Mouse (Mus musculus): ENCODE measurements around the gene Pcyt2.
A peak's percentile ranks its signal among the peaks of the same experiment; 100 is the strongest.
"Not testable (repeated sequence)": the region's sequence is repeated elsewhere in the genome, so short reads cannot be mapped to it uniquely, and the experiment has no call there.

The Pcyt2 gene

DNA sequence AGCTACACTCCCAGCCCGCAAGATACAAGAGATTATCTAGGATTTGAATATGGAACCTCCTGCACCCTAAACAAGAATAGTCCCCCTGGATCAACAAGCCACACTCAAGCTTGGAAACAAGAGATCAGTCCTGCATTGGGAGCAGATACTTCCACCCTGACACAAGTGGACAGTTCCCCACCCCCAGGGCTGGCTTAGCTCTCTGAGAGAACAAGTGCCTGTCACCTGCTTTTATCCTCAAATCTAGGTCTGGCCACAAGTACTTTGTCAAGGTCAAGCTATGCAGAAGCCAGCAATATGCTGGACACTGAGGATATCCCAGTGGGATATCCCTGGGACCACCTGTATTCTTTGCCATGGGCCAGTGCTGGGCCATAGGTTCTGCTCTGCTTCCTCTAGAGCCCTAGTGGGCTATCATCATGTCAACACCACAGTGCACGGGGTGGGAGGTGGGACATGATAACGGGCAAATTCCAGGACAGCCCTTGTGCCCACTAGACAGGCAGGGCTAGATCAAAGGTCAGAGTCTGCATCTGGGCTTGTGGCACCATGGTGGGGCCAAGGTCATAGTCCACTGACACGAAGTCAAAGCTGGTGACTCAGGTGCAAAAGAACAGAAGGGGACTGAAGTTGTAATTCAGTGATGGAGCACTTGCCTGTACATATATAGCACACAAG is 980 bp downstream of the Pcyt2 start:
- no peak for DNase-seq (ENCODE audit: low read depth, low spot score)

DNA sequence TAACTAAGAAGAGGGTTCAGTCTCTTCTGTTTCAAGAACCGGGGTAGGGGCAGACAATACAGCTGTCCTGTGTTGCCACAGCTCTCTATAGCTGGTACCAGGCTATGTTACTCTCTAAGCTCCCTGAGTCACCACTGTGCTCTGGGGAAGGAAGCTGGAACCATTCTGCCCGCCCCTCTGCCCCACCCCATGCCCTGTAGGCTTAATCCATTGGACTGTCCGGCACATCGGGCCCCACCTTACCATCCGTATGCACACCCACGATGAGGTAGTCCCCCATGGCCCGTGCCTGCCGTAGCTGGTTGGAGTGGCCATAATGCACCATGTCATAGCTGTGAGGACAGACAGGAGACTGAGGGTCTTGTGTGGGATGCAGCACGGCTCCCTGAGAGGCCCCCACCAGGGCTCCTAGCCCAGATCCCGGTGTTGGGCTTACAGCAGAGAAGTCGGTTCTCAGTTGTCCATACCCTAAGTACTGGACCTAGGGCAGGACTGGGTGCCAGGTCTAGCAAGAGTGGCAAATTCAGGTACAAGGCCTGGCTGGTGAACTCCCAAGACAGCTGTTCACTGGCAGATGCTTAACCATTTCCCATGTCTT is 2.0 kb downstream of the Pcyt2 start:
- DNase-seq (ENCODE audit: low read depth, low spot score) = no peak

DNA sequence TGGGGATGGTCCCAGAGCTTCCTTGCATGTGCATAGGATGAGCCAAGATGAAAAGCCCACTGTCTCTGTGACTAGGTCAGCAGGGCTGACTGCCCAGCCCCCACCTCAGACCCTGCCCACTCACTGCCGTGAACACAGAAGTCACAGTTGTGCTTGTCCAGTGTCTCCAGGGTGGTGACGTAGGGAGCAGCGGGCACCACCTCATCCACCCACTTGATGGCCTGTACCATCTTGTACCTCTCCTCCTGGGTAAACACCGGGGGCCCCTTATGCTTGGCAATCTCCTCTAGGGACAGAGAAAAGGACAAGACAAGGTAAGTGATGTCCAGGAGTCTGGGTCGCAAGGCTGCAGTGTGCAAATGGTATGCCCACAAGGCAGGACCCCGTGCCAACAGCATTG is 2.6 kb downstream of the Pcyt2 start:
- DNase-seq (ENCODE audit: low read depth, low spot score) = no peak

DNA sequence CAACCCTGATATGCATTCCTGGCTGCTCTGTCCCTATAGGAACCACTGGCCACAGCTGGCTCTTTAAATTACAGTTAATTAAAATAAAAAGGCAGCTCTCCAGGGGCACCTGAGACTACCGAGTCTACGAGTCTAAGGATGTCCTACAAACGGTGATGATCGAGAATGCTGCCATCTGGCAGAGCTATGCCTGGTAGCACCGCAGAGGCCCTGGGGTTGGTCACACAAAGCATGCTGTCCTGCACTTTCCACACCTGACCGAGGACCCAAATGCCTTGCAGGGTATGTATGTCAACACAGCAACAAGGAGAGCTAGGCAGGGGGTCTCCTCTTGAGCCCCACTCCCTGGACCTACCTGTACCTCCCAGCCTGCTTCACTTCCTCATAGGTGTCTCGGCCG is 3.8 kb downstream of the Pcyt2 start:
- no peak for DNase-seq (ENCODE audit: low read depth, low spot score)

DNA sequence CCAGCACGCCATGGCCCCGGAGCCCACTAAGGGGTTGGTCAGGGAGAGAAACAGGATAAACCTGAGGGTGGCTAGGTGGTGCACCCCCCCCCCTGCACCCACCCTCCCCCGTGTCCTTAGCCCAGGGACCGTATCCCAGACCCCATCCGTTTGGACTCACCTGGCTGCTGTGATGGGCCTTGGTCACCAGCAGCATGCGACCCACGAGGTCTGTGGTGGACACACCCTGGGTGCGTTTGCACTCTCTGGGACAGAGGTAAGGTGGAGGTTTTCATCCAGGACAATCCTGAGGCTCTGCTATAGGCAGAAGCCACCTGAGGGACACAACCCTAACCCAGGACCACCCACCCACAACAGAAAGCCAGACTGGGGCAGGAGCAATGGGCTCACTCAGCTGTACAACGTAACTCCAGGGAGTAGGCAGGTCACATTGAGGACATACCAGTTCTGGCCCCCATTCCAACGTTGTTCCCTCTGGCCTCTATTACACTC is 4.2 kb downstream of the Pcyt2 start:
- DNase-seq (ENCODE audit: low read depth, low spot score) = no peak

DNA sequence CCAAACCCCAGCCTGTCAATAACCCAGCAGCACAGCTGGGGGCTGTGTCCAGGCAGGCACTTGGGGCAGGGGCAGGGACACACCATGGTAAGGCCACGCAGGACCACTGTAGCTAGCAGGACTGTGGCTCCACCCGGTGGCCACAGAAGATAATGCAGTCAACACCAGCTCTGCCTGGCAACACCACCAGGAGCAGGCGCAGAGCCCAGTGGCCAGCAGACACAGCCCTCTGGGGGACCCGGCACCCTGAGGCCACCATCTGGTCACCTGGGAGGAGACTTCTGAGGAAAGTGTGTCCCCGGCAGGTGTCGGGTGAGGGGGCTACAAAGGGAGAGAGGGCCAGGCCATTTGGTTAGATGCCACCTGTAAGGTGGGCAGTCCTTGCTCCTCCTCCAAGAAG is 5.0 kb downstream of the Pcyt2 start:
- peak; percentile 90 for DNase-seq (ENCODE audit: low read depth, low spot score)

DNA sequence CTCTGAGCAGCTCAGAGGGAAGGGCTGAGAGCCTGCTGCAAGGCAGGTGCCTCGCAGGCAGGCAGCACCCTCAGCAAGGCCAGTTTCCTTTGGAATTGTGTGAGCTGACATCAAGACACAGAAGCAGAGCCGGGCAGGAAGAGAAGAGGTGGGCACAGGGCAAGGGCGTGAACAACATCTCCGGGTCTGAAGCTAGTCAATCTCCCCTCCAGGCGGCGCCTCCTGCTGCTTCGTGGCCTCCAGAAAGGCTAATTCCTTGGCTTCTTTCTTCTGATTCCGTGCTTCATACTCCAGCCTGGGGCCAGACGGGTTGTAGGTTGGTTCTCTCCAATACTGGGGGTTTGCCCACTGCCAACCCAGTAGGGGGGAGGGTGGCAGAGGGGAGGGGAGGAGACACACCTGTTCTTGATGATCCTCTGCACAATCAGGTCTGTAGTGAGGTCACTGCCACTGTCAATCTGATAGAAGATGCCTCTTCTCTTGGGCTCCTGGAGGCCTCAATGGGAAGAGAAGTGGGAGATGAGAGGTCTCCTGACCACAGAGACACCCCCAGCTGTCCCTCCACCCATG is 7.2 kb downstream of the Pcyt2 start:
- no peak for DNase-seq (ENCODE audit: low read depth, low spot score)

DNA sequence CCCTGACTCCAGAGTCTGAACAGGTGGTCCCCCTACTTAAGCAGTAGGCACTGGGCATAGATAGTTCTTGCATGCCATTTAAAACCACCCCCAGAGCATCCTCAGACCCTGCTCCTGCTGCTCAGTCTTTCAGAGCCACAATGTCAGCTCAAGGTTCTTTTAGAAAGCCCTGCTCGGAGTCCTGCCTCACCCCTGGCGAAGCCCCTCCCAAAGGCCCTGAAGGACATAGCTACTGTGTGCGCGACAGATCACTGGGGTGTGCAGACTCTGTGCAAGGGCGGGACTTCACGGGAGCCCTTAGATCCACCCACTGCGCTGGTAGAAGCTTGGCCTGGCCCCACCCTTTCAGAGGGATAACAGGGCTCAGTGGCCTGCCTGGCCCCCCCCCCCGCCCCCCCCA is 8.5 kb downstream of the Pcyt2 start:
- DNase-seq (ENCODE audit: low read depth, low spot score) = no peak

DNA sequence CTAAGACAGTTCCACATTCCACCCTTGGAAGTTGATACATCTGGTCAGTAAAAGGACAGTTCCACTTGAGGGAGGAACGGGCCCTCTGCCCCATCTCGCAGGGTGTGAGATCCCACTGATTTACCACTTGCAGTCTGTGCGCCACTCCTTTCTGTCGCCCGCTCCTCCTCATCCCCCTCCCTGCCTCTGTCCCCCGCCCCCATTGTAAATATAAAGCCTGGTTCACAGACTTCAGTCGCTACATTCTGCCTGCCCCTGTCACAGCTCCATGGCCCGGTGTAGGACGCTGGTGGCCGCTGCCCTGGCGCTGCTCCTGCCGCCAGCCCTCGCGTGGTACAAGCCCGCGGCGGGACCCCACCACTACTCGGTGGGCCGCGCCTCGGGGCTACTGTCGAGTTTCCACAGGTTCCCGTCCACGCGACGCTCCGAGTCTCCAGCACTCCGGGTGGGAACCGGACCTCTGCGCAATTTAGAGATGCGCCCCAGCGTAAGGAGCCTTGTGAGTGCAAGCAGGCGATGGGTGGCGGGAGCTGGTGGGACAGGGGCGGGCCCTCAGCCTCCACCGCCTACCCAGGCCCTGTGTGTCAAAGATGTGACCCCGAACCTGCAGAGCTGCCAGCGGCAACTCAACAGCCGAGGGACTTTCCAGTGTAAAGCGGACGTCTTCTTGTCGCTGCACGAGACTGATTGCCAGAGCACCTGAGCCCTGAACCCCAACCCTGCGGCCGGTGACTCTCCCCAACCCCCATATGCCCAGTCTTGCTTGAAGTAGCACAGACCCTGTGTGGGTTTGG is 9.3 kb downstream of the Pcyt2 start, which contains the start of gene Npb:
Gene Npb (plus strand): TSS at position 237 of the 794 bp plus-strand sequence.
- DNase-seq (ENCODE audit: low read depth, low spot score) = no peak

DNA sequence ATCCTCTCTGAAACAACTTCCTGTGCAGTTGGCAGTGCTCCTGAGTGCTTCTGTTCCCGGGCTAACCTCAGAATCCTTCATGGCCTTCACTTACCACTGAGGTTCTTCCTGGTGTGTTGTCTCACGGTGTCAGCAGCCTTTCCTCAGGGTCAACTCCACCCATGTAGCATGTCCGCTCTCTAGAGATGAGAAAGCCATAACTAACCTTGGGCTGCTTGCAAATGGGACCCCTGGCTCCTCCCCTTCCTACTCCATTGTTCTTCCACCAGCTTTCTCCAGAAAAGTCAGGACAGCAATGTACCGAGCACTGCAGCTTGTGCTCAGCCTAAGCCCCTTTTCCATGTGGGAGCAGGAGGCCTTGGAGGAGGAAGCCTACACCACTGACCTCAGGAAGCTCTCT is 11.0 kb downstream of the Pcyt2 start:
- no peak for DNase-seq (ENCODE audit: low read depth, low spot score)

DNA sequence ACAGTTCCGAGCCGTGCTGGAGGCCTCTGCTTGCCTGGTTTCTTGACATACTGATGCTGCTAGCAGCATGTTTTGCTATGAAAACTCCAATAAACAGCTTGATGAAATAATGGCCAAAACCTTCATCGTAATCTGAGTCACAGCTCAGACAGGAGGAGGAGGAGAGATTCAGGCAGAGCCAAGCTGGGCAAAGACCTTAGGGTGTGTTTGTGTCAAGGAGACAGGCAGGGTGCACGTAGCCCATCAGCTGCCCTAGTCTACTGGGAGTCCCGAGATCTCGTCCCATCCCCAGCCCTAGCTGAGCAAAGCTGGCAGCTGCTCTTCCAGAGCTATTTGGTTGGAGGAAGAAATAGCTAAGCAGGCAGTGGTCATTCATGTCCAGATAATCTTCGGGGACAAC is 12.1 kb downstream of the Pcyt2 start:
- no peak for DNase-seq (ENCODE audit: low read depth, low spot score)

DNA sequence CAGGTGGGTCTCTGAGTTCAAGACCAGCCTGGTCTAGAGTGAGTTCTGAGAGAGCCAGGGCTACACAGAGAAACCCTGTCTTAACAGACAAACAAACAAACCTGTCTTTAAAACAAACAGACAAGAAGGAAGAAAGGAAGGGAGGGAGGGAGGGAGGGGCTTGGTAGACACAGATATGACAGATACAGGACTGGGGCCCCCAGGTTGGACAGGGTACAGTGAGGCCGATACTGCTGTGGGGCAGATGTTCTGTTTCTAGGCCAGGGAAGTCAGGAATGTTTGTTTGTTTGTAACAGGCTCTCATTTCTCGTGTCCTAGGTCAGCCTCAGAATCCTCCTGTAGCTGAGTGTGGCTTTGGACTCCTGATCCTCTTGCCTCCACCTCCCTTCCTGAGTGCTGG is 14.2 kb downstream of the Pcyt2 start:
- DNase-seq (ENCODE audit: low read depth, low spot score) = no peak

DNA sequence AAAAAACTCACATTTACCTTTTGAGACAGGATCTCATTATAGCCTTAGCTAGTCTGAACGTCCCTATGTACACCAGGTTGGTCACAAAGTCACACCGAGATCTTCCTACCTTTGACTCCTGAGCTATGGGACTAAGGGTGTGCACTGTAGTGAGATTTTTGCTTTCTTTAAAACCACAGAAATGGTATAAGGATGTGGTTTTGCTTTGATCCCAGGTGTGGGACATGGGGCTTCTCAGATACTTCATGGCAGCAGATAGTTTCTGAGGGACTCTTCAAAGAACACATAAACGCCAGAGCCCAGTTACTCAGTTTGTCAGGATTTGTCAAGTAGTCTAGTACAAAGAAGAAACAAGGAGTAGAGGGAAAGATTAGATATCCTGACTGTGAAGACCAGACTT is 17.0 kb downstream of the Pcyt2 start:
- DNase-seq (ENCODE audit: low read depth, low spot score) = no peak

DNA sequence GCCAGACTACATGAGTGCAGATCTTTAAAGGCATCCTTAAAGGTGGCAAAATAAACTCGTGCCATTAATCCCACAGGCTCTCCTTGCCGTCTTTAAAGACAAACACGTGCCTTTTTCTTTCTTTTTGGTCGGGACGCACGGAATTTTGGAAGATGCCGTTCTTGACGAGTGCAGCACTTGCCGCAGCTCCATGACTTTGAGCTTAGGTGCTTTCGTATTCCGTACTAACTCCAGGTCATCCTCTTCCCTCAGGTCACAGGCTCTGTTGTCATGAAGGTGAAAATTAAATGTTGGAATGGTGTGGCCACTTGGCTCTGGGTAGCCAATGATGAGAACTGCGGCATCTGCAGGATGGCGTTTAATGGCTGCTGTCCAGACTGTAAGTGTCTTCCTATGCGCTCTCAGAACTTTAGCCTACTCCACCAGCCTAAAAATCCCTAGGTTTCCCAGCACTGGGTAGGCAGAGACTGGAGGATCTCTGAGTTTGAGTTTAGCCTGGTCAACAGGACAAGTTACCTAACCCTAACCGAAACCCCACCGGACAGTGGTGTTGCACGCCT is 18.7 kb downstream of the Pcyt2 start:
- no peak for DNase-seq (ENCODE audit: low read depth, low spot score)

DNA sequence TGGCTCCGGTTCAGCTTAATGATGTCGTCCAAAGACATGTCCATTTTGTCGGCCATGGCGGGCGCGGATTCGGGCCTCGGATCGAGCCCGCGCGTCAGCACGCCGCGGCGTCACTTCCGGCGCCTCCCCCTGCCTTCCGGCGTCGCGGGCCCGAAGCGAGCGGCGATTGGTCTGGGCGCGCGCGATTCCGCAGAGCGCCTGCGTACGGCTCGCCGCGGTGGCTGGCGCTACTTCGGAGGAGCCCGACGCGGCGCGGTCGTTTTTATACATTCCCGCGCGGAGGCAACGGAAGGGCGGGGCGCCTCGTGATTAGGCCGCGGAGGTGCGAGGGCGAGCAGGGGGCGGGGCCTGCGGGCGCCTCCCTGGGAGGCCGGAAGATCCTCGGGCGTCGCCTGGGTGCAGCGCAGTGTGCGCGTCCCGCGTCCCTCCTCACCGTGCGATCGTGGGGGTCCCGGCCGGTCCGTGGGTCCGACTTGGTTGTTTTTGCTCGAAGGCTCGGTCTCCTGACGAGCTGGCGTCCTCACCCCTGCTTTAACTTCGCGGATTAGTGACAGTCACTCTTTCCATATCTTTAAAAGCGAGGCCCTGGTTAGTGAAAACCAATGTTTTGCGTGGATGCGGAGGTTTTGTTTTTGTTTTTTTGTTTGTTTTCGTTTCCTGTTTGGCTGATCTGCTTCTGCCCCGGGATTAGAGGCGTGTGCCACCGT is 19.3 kb downstream of the Pcyt2 start, which contains the start of the genes Alyref and Anapc11:
Gene Alyref (minus strand): TSS at position 83 of the 707 bp plus-strand sequence.
Gene Anapc11 (plus strand): TSS at position 139 of the 707 bp plus-strand sequence.
- DNase-seq (ENCODE audit: low read depth, low spot score) = peak; percentile 98

DNA sequence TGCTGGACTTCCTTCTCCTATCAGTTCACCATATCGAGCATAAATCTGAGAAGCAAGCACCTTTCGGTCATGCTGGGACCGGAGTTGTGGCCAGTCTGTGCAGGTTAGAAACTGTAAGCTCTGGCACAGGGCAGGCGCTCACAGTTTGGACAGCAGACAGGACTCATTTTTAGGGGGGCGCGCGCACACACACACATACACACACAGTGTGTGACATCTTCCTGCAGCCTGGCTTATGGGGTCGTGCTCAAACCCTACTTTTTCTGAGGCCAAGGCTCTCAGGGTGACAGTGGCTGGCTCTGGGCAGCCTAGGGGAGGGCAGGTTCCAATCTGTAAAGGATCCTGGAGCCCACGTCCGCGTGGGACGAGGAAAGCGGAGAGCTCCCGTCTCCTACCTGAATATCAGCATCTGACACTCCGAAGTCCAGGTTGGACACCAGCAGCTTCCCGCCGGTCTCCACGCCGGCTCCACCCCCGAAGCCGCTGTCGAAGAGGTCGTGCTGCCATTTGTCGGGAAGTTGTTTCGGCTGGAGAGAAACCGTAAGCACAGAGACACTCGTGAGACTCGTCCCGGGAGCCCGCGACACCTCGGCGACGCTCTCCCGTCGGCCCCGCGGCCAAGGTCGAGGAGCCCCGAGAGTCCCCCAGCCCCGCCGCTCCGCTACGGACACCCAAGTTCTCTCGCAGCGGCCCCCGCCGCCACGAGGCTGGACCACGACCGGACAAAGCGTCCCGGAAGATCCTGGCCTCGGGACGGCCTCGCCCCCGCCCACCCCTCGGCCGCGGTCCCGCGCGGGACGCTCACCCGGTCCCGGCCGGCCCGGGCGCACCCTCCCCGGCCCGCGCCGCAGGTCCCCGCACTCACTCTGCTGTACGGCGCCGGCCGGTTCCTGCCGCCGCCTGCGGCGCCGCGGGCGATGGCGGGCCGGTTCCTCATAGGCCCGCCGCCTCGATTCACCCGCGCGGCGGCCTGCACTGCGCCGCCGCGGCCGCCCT is 20.2 kb downstream of the Pcyt2 start:
- DNase-seq (ENCODE audit: low read depth, low spot score) = no peak

DNA sequence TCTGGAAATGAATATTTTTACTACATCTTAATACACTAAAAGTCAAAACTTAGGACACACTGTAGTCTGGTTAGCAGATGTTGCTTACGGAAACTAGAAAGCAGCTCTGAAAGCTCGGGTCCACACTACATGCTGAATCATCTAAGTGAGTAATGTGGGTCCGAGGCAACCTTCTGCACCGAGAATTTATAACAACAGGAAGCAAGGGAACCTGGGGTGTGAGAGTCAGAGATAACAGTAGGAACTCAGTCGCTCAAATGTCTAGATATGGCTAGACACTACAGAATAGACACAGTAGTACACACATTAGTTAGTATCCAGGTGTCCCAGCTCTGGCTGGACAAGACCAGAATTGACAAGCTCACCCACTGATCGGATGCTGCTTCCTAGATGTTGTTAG is 29.2 kb downstream of the Pcyt2 start:
- no peak for DNase-seq (ENCODE audit: low read depth, low spot score)

DNA sequence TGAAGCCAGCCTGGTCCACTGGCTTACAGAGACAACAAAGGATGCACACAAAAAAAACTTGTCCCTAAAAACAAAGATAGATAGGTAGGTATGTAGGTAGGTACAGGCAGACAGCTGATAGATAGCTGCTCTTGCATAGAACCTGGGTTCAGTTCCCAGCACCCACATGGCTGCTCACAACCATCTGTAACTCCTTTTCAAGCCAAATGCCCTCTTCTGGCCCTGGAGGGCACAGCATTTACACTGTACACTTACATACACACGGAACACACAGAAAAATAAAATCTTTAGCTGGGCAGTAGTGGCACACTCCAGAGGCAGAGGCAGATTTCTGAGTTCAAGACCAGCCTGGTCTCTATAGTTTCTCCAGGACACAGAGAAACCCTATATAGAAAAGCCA is 33.8 kb downstream of the Pcyt2 start:
- no peak for DNase-seq (ENCODE audit: low read depth, low spot score)

DNA sequence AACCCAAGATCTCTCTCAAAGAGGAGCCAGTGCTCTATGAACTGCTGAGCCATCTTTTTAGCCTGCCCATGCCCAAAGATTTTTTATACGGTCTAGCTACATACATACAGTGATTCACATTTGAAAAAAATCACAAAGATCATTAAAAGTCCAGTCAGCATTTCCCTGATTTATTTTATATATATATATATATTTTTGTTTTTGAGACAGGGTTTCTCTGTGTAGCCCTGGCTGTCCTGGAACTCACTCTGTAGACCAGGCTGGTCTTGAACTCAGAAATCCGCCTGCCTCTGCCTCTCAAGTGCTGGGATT is 34.8 kb downstream of the Pcyt2 start:
- DNase-seq (ENCODE audit: low read depth, low spot score) = not testable (repeated sequence)

Data from brain, adult 2 months (tissue).